Mouse (Mus musculus): ENCODE data around the gene Tfrc. TPM values are rescaled to one million over a fixed set of nuclear protein-coding genes. Genes with fewer than 3 reads are reported as not detected.

Gene Tfrc
- total and polyA plus RNA-seq, 2 experiments from 2014 or later: 39.8 to 51.2 TPM

DNA sequence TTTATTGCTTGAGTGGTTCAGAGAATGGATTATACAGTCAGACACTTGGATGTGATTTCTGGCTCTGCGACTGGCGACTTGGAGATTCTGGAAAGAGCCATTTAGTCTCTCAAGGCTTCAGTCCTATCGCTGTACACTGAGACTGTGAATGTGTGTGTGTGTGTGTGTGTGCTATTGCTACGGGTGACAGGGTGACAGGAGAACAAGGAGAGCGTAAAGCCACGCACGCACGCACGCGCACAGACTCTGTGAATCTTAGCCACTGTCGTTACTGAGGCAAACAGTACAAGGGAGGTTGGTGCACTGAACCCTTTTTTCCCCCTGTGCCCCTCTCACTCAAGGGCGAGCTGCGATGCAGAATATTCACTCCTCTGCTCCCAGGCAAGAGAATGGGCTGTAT is 33.6 kb downstream of the Tfrc start:
- Histone ChIP-seq H3K36me3 (ENCODE audit: insufficient read depth, low read length) (no peaks in the 10 kb centered on the region), H3K4me1 (ENCODE audit: insufficient read depth, low read length) (peaks cover 9% of the 10 kb centered on the region; the same call in 1 of the 2 replicates), H3K4me2 (ENCODE audit: low read depth, low read length, poor library complexity, severe bottlenecking) (peak overlapping the region; percentile 19), H3K27me3 (ENCODE audit: insufficient read depth, low read length) (no peaks in the 10 kb centered on the region), H3K4me3 (ENCODE audit: low read depth, low read length) (no peak overlapping the region), H3K9ac (replicated peaks; ENCODE audit: low read length, poor library complexity, severe bottlenecking) (no peak overlapping the region), H3K9me3 (ENCODE audit: low read length) (no peaks in the 10 kb centered on the region), H3K27ac (ENCODE audit: low read depth, low read length) (0 out of 2 replicates have a peak overlapping the region, but pooled peaks have one; percentile 26)
- no peak for TF ChIP-seq CTCF (IDR thresholded peaks at IDR 0.05)
- DNase-seq (ENCODE audit: low spot score) (no peak), ATAC-seq (ENCODE audit: low FRiP score) (no peak)
- WGBS: 37% methylated on average over 13 of the region's 13 CpGs

DNA sequence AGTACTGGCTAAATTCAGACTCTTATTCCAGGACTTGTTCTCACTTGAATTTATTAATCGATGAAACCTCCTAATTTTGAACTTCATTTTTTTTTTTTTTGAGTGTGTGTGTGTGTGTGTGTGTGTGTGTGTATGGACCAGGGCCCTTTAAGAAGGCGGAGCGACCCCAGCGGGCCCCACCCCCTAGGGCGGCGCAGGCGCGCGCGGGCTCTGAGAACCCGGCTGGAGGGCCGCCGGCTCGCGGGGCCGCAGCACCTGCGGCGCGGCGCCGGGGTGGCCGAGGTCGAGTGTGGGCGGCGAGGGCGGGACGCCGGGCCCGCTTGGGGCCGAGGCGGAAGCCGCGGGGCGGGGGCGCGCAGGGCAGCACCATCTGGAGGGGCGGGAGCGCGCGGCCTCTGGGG is 34.9 kb downstream of the Tfrc start, which contains the start of gene Tnk2:
Gene Tnk2 (plus strand): TSS at position 214 of the 401 bp plus-strand sequence.
- ATAC-seq (ENCODE audit: low FRiP score): peak; percentile 89
- H3K27me3 ChIP-seq (ENCODE audit: insufficient read depth, low read length): no peaks in the 10 kb centered on the region
- H3K4me2 ChIP-seq (ENCODE audit: low read depth, low read length, poor library complexity, severe bottlenecking): peak within 1 kb of the TSS; percentile 81
- H3K9ac ChIP-seq (replicated peaks; ENCODE audit: low read length, poor library complexity, severe bottlenecking): peak within 1 kb of the TSS; percentile 90
- H3K4me1 ChIP-seq (ENCODE audit: insufficient read depth, low read length): peaks cover 9% of the 10 kb centered on the region; the same call in 1 of the 2 replicates
- peak; percentile 91 for DNase-seq (ENCODE audit: low spot score)
- peak within 1 kb of the TSS; percentile 79 for H3K27ac ChIP-seq (ENCODE audit: low read depth, low read length)
- no peak for TF ChIP-seq CTCF (IDR thresholded peaks at IDR 0.05)
- no peaks in the 10 kb centered on the region for H3K36me3 ChIP-seq (ENCODE audit: insufficient read depth, low read length)
- no peaks in the 10 kb centered on the region for H3K9me3 ChIP-seq (ENCODE audit: low read length)
- 0% methylated on average over 15 of the region's 40 CpGs for WGBS
- H3K4me3 ChIP-seq (ENCODE audit: low read depth, low read length): peak within 1 kb of the TSS; percentile 64

DNA sequence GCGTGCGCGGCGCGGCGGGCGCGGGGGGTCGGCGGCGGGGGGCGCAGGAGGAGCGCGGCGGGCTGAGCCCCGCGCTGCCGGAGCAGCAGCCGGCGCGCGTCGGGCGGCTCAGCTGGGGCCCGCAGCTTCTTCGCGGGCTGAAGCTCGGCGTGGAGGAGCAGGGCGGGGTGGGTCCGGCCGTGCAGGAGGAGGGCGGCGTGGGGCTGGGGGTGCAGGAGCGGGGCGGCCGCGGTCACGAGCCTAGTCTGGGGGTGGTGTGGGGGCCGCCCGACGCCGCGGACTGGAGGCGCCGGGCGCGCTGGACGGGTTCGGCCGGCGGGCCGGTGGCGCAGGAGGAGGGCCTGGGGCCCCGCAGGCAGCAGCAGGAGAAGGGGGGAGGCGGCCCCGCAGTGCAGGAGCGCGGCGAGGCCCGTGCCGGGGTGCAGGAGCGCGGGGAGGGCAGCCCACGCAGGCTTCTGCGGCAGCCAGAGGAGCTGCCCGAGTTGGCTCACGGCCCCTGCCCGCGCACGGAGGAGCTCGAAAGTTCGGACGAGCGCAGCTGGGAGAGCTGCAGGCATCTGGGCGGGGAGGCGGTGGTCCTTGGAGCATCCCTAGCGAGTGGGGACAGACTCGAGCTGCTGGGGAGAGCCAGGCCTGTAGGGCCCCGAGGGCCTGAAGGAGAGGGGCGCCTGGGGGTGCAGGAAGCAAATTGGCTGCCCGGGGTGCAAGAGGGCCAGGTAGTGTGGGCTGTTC is 35.5 kb downstream of the Tfrc start:
- ATAC-seq (ENCODE audit: low FRiP score) (peak; percentile 77), DNase-seq (ENCODE audit: low spot score) (no peak)

DNA sequence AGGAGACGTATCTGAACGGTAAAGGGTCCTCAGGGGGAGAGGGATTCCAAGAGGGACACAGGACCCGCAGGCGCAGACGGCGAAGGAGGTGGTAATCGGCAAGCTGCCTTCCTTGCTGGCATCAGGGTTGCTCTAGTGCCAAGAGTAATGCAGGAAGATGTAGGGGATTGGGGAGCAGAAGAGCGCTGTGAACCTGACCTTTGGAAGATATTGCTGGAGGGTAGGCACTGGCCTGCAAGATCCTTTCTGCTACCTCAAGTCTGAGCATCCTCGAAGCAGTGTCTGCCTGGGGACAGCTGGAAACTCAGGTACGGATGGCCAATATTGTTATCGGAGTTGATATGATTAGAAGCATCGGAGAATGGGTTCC is 36.1 kb downstream of the Tfrc start:
- Histone ChIP-seq H3K27ac (ENCODE audit: low read depth, low read length) (peak overlapping the region; percentile 79), H3K4me2 (ENCODE audit: low read depth, low read length, poor library complexity, severe bottlenecking) (peak overlapping the region; percentile 81), H3K9me3 (ENCODE audit: low read length) (no peaks in the 10 kb centered on the region), H3K4me3 (ENCODE audit: low read depth, low read length) (peak overlapping the region; percentile 64), H3K9ac (replicated peaks; ENCODE audit: low read length, poor library complexity, severe bottlenecking) (peak overlapping the region; percentile 90), H3K36me3 (ENCODE audit: insufficient read depth, low read length) (no peaks in the 10 kb centered on the region), H3K27me3 (ENCODE audit: insufficient read depth, low read length) (no peaks in the 10 kb centered on the region), H3K4me1 (ENCODE audit: insufficient read depth, low read length) (peaks cover 9% of the 10 kb centered on the region; the same call in 1 of the 2 replicates)
- no peak for DNase-seq (ENCODE audit: low spot score)
- no peak for ATAC-seq (ENCODE audit: low FRiP score)
- no peak for TF ChIP-seq CTCF (IDR thresholded peaks at IDR 0.05)
- WGBS: 10% methylated on average over 12 of the region's 12 CpGs

More for the DNA sequence above, 35.5 kb downstream of the Tfrc start:
- H3K4me3 ChIP-seq (ENCODE audit: low read depth, low read length): peak overlapping the region; percentile 64
- WGBS: under 1% methylated on average over 53 of the region's 82 CpGs
- H3K4me2 ChIP-seq (ENCODE audit: low read depth, low read length, poor library complexity, severe bottlenecking): peak overlapping the region; percentile 81
- H3K27me3 ChIP-seq (ENCODE audit: insufficient read depth, low read length): no peaks in the 10 kb centered on the region
- peak overlapping the region; percentile 90 for H3K9ac ChIP-seq (replicated peaks; ENCODE audit: low read length, poor library complexity, severe bottlenecking)
- H3K27ac ChIP-seq (ENCODE audit: low read depth, low read length): peak overlapping the region; percentile 79
- no peak for TF ChIP-seq CTCF (IDR thresholded peaks at IDR 0.05)
- H3K9me3 ChIP-seq (ENCODE audit: low read length): no peaks in the 10 kb centered on the region
- peaks cover 9% of the 10 kb centered on the region; the same call in 1 of the 2 replicates for H3K4me1 ChIP-seq (ENCODE audit: insufficient read depth, low read length)
- H3K36me3 ChIP-seq (ENCODE audit: insufficient read depth, low read length): no peaks in the 10 kb centered on the region

DNA sequence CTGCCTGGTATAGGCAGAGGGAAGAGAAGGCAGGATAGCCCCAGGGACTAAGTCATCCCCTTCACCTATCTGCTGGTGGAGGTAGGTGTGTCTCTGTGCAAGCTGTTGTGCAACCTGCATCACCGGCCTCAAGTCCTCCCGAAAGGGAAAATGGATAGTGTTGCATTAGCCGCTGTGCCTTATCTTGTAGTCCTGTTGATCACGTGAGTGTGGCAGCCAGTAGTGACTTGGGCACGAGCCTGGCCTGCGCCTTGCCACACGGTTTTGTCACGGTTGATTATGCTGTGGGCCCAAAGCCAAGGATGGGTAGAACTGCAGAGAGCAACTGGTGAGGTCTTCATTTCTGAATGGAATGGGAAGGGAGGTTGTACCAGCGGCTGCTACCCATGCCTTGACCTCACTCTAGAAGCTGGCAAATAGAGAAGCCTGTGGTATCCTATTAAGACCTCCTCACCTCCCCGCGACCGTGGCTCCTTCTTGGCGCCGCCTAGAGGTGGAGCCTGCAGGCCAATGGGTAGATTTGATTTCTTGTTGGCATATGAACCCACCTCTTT is 36.7 kb downstream of the Tfrc start:
- H3K27me3 ChIP-seq (ENCODE audit: insufficient read depth, low read length): no peaks in the 10 kb centered on the region
- peak overlapping the region; percentile 79; the same call in 1 of the 2 replicates for H3K27ac ChIP-seq (ENCODE audit: low read depth, low read length)
- peak overlapping the region; percentile 90 for H3K9ac ChIP-seq (replicated peaks; ENCODE audit: low read length, poor library complexity, severe bottlenecking)
- WGBS: 13% methylated on average over 14 of the region's 14 CpGs
- H3K9me3 ChIP-seq (ENCODE audit: low read length): no peaks in the 10 kb centered on the region
- H3K4me1 ChIP-seq (ENCODE audit: insufficient read depth, low read length): peaks cover 9% of the 10 kb centered on the region; the same call in 1 of the 2 replicates
- DNase-seq (ENCODE audit: low spot score) (peak; percentile 92), ATAC-seq (ENCODE audit: low FRiP score) (peak; percentile 50)
- H3K4me2 ChIP-seq (ENCODE audit: low read depth, low read length, poor library complexity, severe bottlenecking): peak overlapping the region; percentile 81
- H3K4me3 ChIP-seq (ENCODE audit: low read depth, low read length): peak overlapping the region; percentile 64
- TF ChIP-seq CTCF (IDR thresholded peaks at IDR 0.05): peak; percentile 56
- no peaks in the 10 kb centered on the region for H3K36me3 ChIP-seq (ENCODE audit: insufficient read depth, low read length)

DNA sequence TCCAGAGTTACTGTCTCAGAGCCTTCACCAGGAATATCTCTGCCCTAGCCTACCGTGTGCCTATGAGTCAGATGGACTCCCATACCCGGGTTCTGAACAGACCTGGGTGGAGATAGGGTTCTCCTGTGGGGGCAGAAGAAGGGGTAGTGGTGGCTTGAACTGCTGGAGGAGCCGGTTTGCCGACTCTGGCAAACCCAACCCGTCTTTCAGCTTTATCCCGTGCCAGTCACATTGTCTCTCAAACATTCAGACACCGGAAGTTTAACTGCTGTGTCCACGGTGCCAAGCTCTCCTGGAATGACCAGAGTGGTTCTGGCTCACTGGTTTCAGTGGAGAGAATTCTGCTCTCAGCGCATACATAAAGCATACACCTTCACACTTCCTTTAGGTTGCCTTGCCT is 37.3 kb downstream of the Tfrc start:
- H3K4me2 ChIP-seq (ENCODE audit: low read depth, low read length, poor library complexity, severe bottlenecking): peak overlapping the region; percentile 81
- H3K9ac ChIP-seq (replicated peaks; ENCODE audit: low read length, poor library complexity, severe bottlenecking): peak overlapping the region; percentile 90; the same call in 1 of the 2 replicates
- peak overlapping the region; percentile 64 for H3K4me3 ChIP-seq (ENCODE audit: low read depth, low read length)
- no peaks in the 10 kb centered on the region for H3K27me3 ChIP-seq (ENCODE audit: insufficient read depth, low read length)
- peaks cover 9% of the 10 kb centered on the region; the same call in 1 of the 2 replicates for H3K4me1 ChIP-seq (ENCODE audit: insufficient read depth, low read length)
- no peak for TF ChIP-seq CTCF (IDR thresholded peaks at IDR 0.05)
- ATAC-seq (ENCODE audit: low FRiP score): no peak
- WGBS: 86% methylated on average over 9 of the region's 9 CpGs
- DNase-seq (ENCODE audit: low spot score): no peak
- H3K9me3 ChIP-seq (ENCODE audit: low read length): no peaks in the 10 kb centered on the region
- H3K27ac ChIP-seq (ENCODE audit: low read depth, low read length): no peak overlapping the region
- H3K36me3 ChIP-seq (ENCODE audit: insufficient read depth, low read length): no peaks in the 10 kb centered on the region

Data from midbrain, postnatal 0 days (tissue).